Mouse (Mus musculus) lung, adult 2 months (tissue): Measurements from ENCODE around the gene Ptprg.

Experiments
- CTCF ChIP-seq: fragments of 200-500 bp; IDR thresholded peaks from 2 replicates; pipeline ENCODE4 v1.5.1; 2011; ENCODE audit warnings: mild to moderate bottlenecking, low read length, control low read depth; ENCODE audit not compliant: insufficient read depth
- POLR2A ChIP-seq: fragments of 200-500 bp; IDR thresholded peaks from 2 replicates; pipeline ENCODE4 v1.6.1; 2011; ENCODE audit warnings: low read depth, mild to moderate bottlenecking, control low read depth, low read length, borderline replicate concordance; ENCODE audit errors: extremely low read depth

DNA sequence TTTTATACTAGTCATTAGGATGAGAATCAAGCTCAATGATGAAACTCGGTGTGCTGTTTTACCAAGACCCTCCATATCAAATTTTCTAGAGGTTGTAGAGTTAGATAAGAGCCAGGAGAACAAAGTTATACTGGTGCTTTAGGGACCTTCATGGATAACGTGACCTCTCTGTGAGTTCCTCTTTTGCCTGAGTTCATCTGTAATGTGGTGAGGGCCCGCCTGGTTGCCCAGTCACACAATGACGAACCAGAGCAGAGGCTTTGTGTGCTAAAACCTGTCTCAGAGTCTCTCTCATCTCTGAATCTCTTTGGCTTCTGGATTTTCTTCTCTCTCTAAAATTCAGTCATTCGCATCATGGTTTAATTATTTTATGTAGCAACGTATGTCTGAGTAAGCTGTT lies 204.9 kb downstream of the Ptprg start:
- TF ChIP-seq CTCF (no peak), POLR2A (no peak)
